Mouse (Mus musculus) kidney, adult 8-10 months (tissue): ENCODE results near the gene Pcmt1.

Source experiments
- DNase-seq, 2 experiments: peaks; one replicate each; pipeline ENCODE4 v3.0.0; 2022

Pcmt1 gene

GRCm38 (mm10) chr10:7680731-7681301 is at the start of gene Pcmt1, which contains the start of gene Lats1:
Gene Pcmt1, minus strand, starts transcription at chr10:7681136.
Gene Lats1, plus strand, starts transcription at chr10:7681214.
- DNase-seq, result peak; percentile 54 to 83

GRCm38 (mm10) chr10:7727011-7727410 is 46.1 kb upstream of the Pcmt1 start:
- no peak for DNase-seq

GRCm38 (mm10) chr10:7726501-7726812 is 45.5 kb upstream of the Pcmt1 start:
- no peak for DNase-seq

- peak; percentile 93 to 95 for DNase-seq
Observed at GRCm38 (mm10) chr10:7725751-7726500, 45.0 kb upstream of the Pcmt1 start, which contains the start of gene Katna1. Gene Katna1, plus strand, starts transcription at chr10:7726000.

- DNase-seq, result no peak
Observed at GRCm38 (mm10) chr10:7715056-7715455, 34.1 kb upstream of the Pcmt1 start.

- DNase-seq, result no peak
Observed at GRCm38 (mm10) chr10:7712506-7712905, 31.6 kb upstream of the Pcmt1 start.

GRCm38 (mm10) chr10:7710121-7710520 is 29.2 kb upstream of the Pcmt1 start:
- DNase-seq, result no peak

- DNase-seq, result no peak
Observed at GRCm38 (mm10) chr10:7702586-7702985, 21.6 kb upstream of the Pcmt1 start.

GRCm38 (mm10) chr10:7700120-7700519 is 19.2 kb upstream of the Pcmt1 start:
- DNase-seq, result no peak

- DNase-seq, result no peak
Observed at GRCm38 (mm10) chr10:7695286-7695685, 14.3 kb upstream of the Pcmt1 start.

- DNase-seq, result no peak
Observed at GRCm38 (mm10) chr10:7686902-7687301, 6.0 kb upstream of the Pcmt1 start.

GRCm38 (mm10) chr10:7682249-7682648 is 1.3 kb upstream of the Pcmt1 start:
- no peak for DNase-seq

GRCm38 (mm10) chr10:7681343-7682025 is 548 bp upstream of the Pcmt1 start:
- DNase-seq, result peak; percentile 69 to 71

- peak in 1 of 2 experiments; percentile 24 for DNase-seq
Observed at GRCm38 (mm10) chr10:7673673-7674072, 7.3 kb downstream of the Pcmt1 start.

GRCm38 (mm10) chr10:7667342-7667802 is 13.6 kb downstream of the Pcmt1 start, which contains the start of gene Nup43:
Gene Nup43, plus strand, starts transcription at chr10:7667503.
- DNase-seq, result peak; percentile 88 to 91

- DNase-seq, result no peak
Observed at GRCm38 (mm10) chr10:7664889-7665288, 16.0 kb downstream of the Pcmt1 start.

GRCm38 (mm10) chr10:7664027-7664526 is 16.9 kb downstream of the Pcmt1 start:
- no peak for DNase-seq

- peak; percentile 89 for DNase-seq
Observed at GRCm38 (mm10) chr10:7663159-7664026, 17.5 kb downstream of the Pcmt1 start.

GRCm38 (mm10) chr10:7662471-7663141 is 18.3 kb downstream of the Pcmt1 start:
- DNase-seq, result peak in 1 of 2 experiments; percentile 21

- DNase-seq, result no peak
Observed at GRCm38 (mm10) chr10:7651057-7651456, 29.9 kb downstream of the Pcmt1 start.

- DNase-seq, result no peak
Observed at GRCm38 (mm10) chr10:7649059-7649458, 31.9 kb downstream of the Pcmt1 start.

GRCm38 (mm10) chr10:7645911-7646310 is 35.0 kb downstream of the Pcmt1 start:
- DNase-seq, result no peak
